Mouse (Mus musculus) stomach, embryonic 16.5 days (tissue): ENCODE data around the gene Ttc22. TPM values are rescaled to one million over a fixed set of nuclear protein-coding genes. Genes with fewer than 3 reads are reported as not detected.

Experiments used
- ATAC-seq: fragments of 200-750 bp; cut with Nextera tagmentation; 2 replicates; pipeline ENCODE4 v1.8.0; 2017; ENCODE audit warnings: moderate number of reproducible peaks, moderate TSS enrichment; ENCODE audit not compliant: insufficient read depth, low FRiP score
- H3K27ac ChIP-seq: fragments of 300-500 bp; sonication (generic); 2 replicates; pipeline ENCODE4 v1.5.1; 2014; ENCODE audit warnings: low read length
- H3K27me3 ChIP-seq: fragments of 300-500 bp; sonication (generic); 2 replicates; pipeline ENCODE4 v1.6.1; 2014; ENCODE audit warnings: low read length, control low read depth, mixed read lengths; ENCODE audit not compliant: control insufficient read depth, insufficient read depth
- H3K36me3 ChIP-seq: fragments of 300-500 bp; sonication (generic); 2 replicates; pipeline ENCODE4 v1.6.1; 2014; ENCODE audit warnings: low read length; ENCODE audit not compliant: control insufficient read depth, insufficient read depth
- H3K4me1 ChIP-seq: fragments of 300-500 bp; sonication (generic); 2 replicates; pipeline ENCODE4 v1.6.1; 2014; ENCODE audit warnings: low read length, control low read depth, mixed read lengths; ENCODE audit not compliant: control insufficient read depth, insufficient read depth
- H3K4me2 ChIP-seq: fragments of 300-500 bp; sonication (generic); 2 replicates; pipeline ENCODE4 v1.6.1; 2014; ENCODE audit warnings: low read depth, low read length, mixed read lengths
- H3K4me3 ChIP-seq: fragments of 300-500 bp; sonication (generic); replicated peaks from 2 replicates; pipeline ENCODE4 v1.5.1; 2014; ENCODE audit warnings: mild to moderate bottlenecking, low read length
- H3K9ac ChIP-seq: fragments of 300-500 bp; sonication (generic); 2 replicates; pipeline ENCODE4 v1.6.1; 2014; ENCODE audit warnings: low read length
- H3K9me3 ChIP-seq: fragments of 300-500 bp; sonication (generic); replicated peaks from 2 replicates; pipeline ENCODE4 v1.6.1; 2016; ENCODE audit warnings: low read length, control low read depth; ENCODE audit not compliant: control insufficient read depth
- WGBS: fragments of 180-500 bp; shearing (Covaris S2); extraction: QIAGEN DNeasy Blood & Tissue Kit; methylation state at CpG from one replicate; pipeline ENCODE4 v1.1.7; 2014; 5-methylcytosine and 5-hydroxymethylcytosine counted together
- polyA plus RNA-seq: library from polyadenylated mRNA; unstranded; fragments of >200 nt; fragmentation: Nextera tagmentation; extraction: Ambion mirVana; gene quantifications from 2 replicates; pipeline ENCODE4 v1.2.1, GENCODE M21; 2015

The Ttc22 gene
- polyA plus RNA-seq, 1 experiment from 2014 or later: 12.6 TPM

DNA sequence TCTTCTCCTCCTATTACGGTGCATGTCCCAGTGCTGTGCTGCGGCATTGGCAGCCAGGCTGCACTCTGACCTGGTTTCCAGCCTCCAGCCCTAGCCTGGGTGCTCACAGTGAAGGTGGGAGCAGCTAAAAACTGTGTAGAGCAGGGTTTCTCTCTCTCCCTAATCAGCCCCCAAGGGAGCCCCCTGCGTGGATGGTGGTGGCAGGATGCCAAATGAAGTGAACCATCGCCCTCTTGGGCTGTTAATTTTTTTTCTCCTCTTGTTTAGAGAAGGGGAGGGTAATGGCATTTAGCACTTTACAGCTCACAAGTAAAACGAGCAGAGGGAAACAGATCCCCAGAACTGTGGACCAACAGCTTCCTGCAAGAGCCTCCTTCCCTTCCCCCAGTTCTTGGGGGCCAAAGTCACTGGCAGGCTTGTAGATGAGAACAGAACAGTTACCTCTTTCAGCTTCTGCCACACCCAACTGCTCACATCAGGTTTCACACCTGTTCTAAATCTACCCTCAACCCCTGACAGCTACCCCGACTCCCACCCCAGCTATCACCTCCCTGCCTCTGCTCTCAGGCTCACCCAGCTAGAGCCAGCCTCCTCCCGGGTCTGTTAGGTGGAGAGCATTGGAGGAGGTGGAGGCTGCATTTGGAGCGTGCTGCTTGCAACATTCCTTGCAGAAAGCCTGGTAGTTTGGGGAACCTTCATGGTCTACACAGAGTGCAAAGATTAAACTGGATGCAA lies 21.4 kb downstream of the Ttc22 start:
- peak overlapping the region; percentile 59 for H3K9ac ChIP-seq
- H3K4me1 ChIP-seq: peaks cover 13% of the 10 kb centered on the region
- H3K9me3 ChIP-seq: no peaks in the 10 kb centered on the region; the same call in 1 of the 2 replicates
- no peaks in the 10 kb centered on the region for H3K36me3 ChIP-seq
- H3K4me2 ChIP-seq: no peak overlapping the region
- no peaks in the 10 kb centered on the region for H3K27me3 ChIP-seq
- peak overlapping the region; percentile 56; the same call in 1 of the 2 replicates for H3K27ac ChIP-seq
- ATAC-seq: peak; percentile 28; the same call in 1 of the 2 replicates
- no peak overlapping the region for H3K4me3 ChIP-seq
- 13% methylated on average over 8 of the region's 8 CpGs for WGBS

DNA sequence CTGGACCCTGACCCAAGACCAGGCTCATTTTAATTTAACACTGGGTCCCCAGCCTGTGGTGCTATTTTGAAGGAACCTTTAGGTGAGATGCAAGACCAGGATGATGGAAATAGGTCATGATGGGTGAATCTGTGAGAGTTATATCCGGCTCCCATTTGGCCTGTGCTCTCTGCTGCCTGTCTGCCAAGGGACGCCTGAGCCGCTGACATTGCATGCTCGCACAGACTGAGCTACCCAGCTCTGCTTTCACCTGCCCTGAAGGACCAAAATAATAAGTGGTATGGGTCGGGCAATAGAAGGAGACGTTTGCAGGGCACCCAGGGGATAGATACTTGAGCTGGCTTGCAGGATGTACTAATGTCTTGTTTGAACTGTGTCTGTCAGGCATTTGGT lies 22.0 kb downstream of the Ttc22 start:
- ATAC-seq: no peak
- no peaks in the 10 kb centered on the region; the same call in 1 of the 2 replicates for H3K9me3 ChIP-seq
- H3K27ac ChIP-seq: peak overlapping the region; percentile 56; the same call in 1 of the 2 replicates
- WGBS: 55% methylated on average over 6 of the region's 6 CpGs
- H3K4me2 ChIP-seq: no peak overlapping the region
- H3K4me3 ChIP-seq: no peak overlapping the region
- H3K27me3 ChIP-seq: no peaks in the 10 kb centered on the region
- H3K4me1 ChIP-seq: peaks cover 13% of the 10 kb centered on the region
- no peak overlapping the region for H3K9ac ChIP-seq
- no peaks in the 10 kb centered on the region for H3K36me3 ChIP-seq

GRCm38 (mm10) chr4:106645797-106646196 lies 23.6 kb downstream of the Ttc22 start:
- WGBS: 75% methylated on average over 5 of the region's 5 CpGs
- peaks cover 13% of the 10 kb centered on the region for H3K4me1 ChIP-seq
- no peak for ATAC-seq

DNA sequence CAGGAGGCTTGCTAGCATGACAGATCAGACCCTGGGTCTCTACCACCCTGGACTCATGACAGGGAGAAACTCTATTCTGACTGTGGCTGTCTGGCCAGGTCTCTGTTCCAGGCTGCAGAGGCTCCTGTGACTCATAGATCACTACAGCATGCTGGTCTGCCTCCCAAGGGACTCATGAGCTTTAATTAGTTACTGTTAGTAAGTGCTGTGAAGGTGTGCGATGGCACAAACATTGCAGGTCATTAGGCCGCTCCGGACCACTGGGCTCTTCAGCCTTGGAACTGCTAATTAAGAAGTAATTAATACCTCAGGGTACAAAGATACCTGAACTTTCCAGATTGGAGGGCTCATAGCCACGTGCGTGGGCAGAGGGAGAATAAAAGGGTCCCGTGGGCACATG lies 24.9 kb downstream of the Ttc22 start:
- Histone ChIP-seq H3K27ac (no peak overlapping the region), H3K9ac (0 out of 2 replicates have a peak overlapping the region, but pooled peaks have one; percentile 8), H3K4me3 (no peak overlapping the region), H3K4me2 (no peak overlapping the region), H3K4me1 (peaks cover 20% of the 10 kb centered on the region), H3K9me3 (no peaks in the 10 kb centered on the region), H3K36me3 (no peaks in the 10 kb centered on the region), H3K27me3 (no peaks in the 10 kb centered on the region)
- ATAC-seq: no peak
- WGBS: 76% methylated on average over 6 of the region's 6 CpGs

More at GRCm38 (mm10) chr4:106645797-106646196, 23.6 kb downstream of the Ttc22 start:
- Histone ChIP-seq H3K4me2 (no peak overlapping the region), H3K27me3 (no peaks in the 10 kb centered on the region), H3K4me3 (no peak overlapping the region), H3K9ac (no peak overlapping the region), H3K9me3 (no peaks in the 10 kb centered on the region), H3K36me3 (no peaks in the 10 kb centered on the region), H3K27ac (no peak overlapping the region)

- H3K27ac ChIP-seq: peak within 1 kb of the TSS; percentile 31; the same call in 1 of the 2 replicates
- H3K4me2 ChIP-seq: peak within 1 kb of the TSS; percentile 66
- WGBS: 2% methylated on average over 40 of the region's 40 CpGs
- H3K36me3 ChIP-seq: no peaks in the 10 kb centered on the region; the same call in 1 of the 2 replicates
- H3K4me3 ChIP-seq: peak within 1 kb of the TSS; percentile 62
- H3K9me3 ChIP-seq: no peaks in the 10 kb centered on the region
- no peaks in the 10 kb centered on the region for H3K27me3 ChIP-seq
- H3K9ac ChIP-seq: peak within 1 kb of the TSS; percentile 75
- peak; percentile 98 for ATAC-seq
- peaks cover 7% of the 10 kb centered on the region; the same call in 1 of the 2 replicates for H3K4me1 ChIP-seq
Measured at GRCm38 (mm10) chr4:106650833-106651527, 28.7 kb downstream of the Ttc22 start, which contains the start of gene Pars2. TSS of gene Pars2 (plus strand) at chr4:106651069.

DNA sequence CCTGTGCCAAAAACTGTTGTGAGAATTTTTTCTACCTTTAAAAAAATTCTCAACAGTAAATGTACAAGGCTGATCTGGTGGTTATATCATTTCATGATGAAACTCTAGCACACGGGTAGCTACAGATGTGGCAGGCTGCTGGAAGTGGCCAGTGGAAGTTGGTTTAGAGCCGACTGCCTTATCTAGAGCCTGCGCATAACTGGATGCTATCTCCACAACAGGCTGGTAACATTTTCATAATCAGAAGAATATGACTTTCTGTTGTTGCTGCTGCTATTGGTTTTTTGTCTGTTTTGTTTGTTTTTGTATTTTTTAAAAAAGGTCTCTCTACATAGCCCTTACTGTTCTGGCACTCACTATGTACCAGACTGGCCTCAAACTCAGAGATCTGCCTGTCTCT lies 30.3 kb downstream of the Ttc22 start:
- peaks cover 7% of the 10 kb centered on the region; the same call in 1 of the 2 replicates for H3K4me1 ChIP-seq
- H3K9me3 ChIP-seq: no peaks in the 10 kb centered on the region
- ATAC-seq: no peak
- H3K27me3 ChIP-seq: no peaks in the 10 kb centered on the region
- 88% methylated on average over 3 of the region's 3 CpGs for WGBS
- no peaks in the 10 kb centered on the region; the same call in 1 of the 2 replicates for H3K36me3 ChIP-seq
- H3K4me3 ChIP-seq: no peak overlapping the region
- no peak overlapping the region for H3K4me2 ChIP-seq
- no peak overlapping the region for H3K9ac ChIP-seq
- H3K27ac ChIP-seq: no peak overlapping the region

GRCm38 (mm10) chr4:106653051-106653450 lies 30.8 kb downstream of the Ttc22 start:
- Histone ChIP-seq H3K9ac (no peak overlapping the region), H3K27me3 (no peaks in the 10 kb centered on the region), H3K36me3 (no peaks in the 10 kb centered on the region; the same call in 1 of the 2 replicates), H3K4me3 (no peak overlapping the region), H3K4me1 (peaks cover 7% of the 10 kb centered on the region; the same call in 1 of the 2 replicates), H3K27ac (no peak overlapping the region), H3K4me2 (no peak overlapping the region), H3K9me3 (no peaks in the 10 kb centered on the region)
- WGBS: 93% methylated on average over 15 of the region's 15 CpGs
- ATAC-seq: no peak

GRCm38 (mm10) chr4:106655681-106656080 lies 33.4 kb downstream of the Ttc22 start:
- no peaks in the 10 kb centered on the region; the same call in 1 of the 2 replicates for H3K36me3 ChIP-seq
- no peak for ATAC-seq

GRCm38 (mm10) chr4:106663956-106664470 lies 41.8 kb downstream of the Ttc22 start:
- no peaks in the 10 kb centered on the region for H3K4me1 ChIP-seq
- WGBS: 82% methylated on average over 5 of the region's 5 CpGs
- H3K27ac ChIP-seq: no peak overlapping the region
- H3K9ac ChIP-seq: no peak overlapping the region
- peaks cover 29% of the 10 kb centered on the region for H3K36me3 ChIP-seq
- no peak overlapping the region for H3K4me3 ChIP-seq
- ATAC-seq: no peak
- no peak overlapping the region for H3K4me2 ChIP-seq
- no peaks in the 10 kb centered on the region for H3K27me3 ChIP-seq
- H3K9me3 ChIP-seq: no peaks in the 10 kb centered on the region

More at GRCm38 (mm10) chr4:106655681-106656080, 33.4 kb downstream of the Ttc22 start:
- Histone ChIP-seq H3K27me3 (no peaks in the 10 kb centered on the region), H3K4me3 (no peak overlapping the region), H3K27ac (no peak overlapping the region), H3K4me1 (peaks cover 7% of the 10 kb centered on the region; the same call in 1 of the 2 replicates), H3K9me3 (no peaks in the 10 kb centered on the region), H3K4me2 (no peak overlapping the region), H3K9ac (no peak overlapping the region)
- 84% methylated on average over 10 of the region's 10 CpGs for WGBS
